Mouse (Mus musculus) myocyte (in vitro differentiated cells): Measurements from ENCODE around the gene Znrd1as.

Experiments
- CEBPB ChIP-seq: IDR thresholded peaks from 2 replicates; pipeline ENCODE4 v1.6.1; 2011; ENCODE audit warnings: mild to moderate bottlenecking, moderate library complexity; ENCODE audit not compliant: poor library complexity, insufficient read depth, severe bottlenecking
- MAX ChIP-seq: IDR thresholded peaks from one replicate; pipeline ENCODE4 v1.6.1; 2011; ENCODE audit warnings: low read depth, mild to moderate bottlenecking, control low read depth
- MYOD1 ChIP-seq, 3 experiments: IDR thresholded peaks; one replicate each; pipeline ENCODE4 v1.6.1; 2011; ENCODE audit warnings: control low read depth in 2 of 3, low read depth in 2 of 3, mild to moderate bottlenecking in 2 of 3, moderate library complexity in 1 of 3; ENCODE audit not compliant: insufficient read length in 2 of 3, control insufficient read depth in 1 of 3
- POLR2A ChIP-seq: IDR thresholded peaks from one replicate; pipeline ENCODE4 v1.6.1; 2011; ENCODE audit warnings: low read depth, mild to moderate bottlenecking, control low read depth, moderate library complexity; ENCODE audit not compliant: insufficient read length
- POLR2AphosphoS2 ChIP-seq: IDR thresholded peaks from one replicate; pipeline ENCODE4 v1.6.1; 2011; ENCODE audit warnings: low read depth, control low read depth; ENCODE audit not compliant: insufficient read length
- SRF ChIP-seq: IDR thresholded peaks from one replicate; pipeline ENCODE4 v1.6.1; 2011; ENCODE audit warnings: low read depth; ENCODE audit not compliant: control insufficient read depth, insufficient read length
- TCF12 ChIP-seq: IDR thresholded peaks from one replicate; pipeline ENCODE4 v1.6.1; 2011; ENCODE audit warnings: mild to moderate bottlenecking, control low read depth; ENCODE audit not compliant: poor library complexity, insufficient read depth, severe bottlenecking
- TCF3 ChIP-seq: IDR thresholded peaks from one replicate; pipeline ENCODE4 v1.6.1; 2011; ENCODE audit warnings: low read depth, control low read depth; ENCODE audit not compliant: insufficient read length
- USF1 ChIP-seq: IDR thresholded peaks from one replicate; pipeline ENCODE4 v1.6.1; 2011; ENCODE audit warnings: low read depth, mild to moderate bottlenecking, control low read depth, moderate library complexity

GRCm38 (mm10) chr17:36970316-36970890 lies 12.0 kb downstream of the Znrd1as start:
- TF ChIP-seq POLR2AphosphoS2 (no peak), USF1 (no peak), MYOD1 (IDR thresholded peaks at IDR 0.05; ENCODE audit: control insufficient read depth in 1 of 3, insufficient read length in 2 of 3, low read depth in 2 of 3) (no peak), POLR2A (no peak), TCF12 (no peak), TCF3 (no peak), MAX (no peak), SRF (no peak), CEBPB (no peak)
